29 mouse cellular contexts compared by ENCODE assay signal in genomic region chr1:133871241-133871640, GRCm38 (mm10). TPM values are rescaled to one million over a fixed set of nuclear protein-coding genes. Genes with fewer than 3 reads are reported as not detected.
DNase-seq lines count a peak whose midpoint lies in the region; ATAC-seq and TF ChIP-seq lines count a peak whose summit lies in the region.
"Had no signal": no experiment of that assay in that cellular context is flagged by ENCODE, and none has a peak within 500 bp of the region (broad histone marks: within the 10 kb centered on the region; RNA-seq: fewer than 3 reads in every experiment).

No protein-coding gene starts in this region.

- TF ChIP-seq CTCF in liver, postnatal 0 days (IDR thresholded peaks at IDR 0.05; ENCODE audit: low read depth) = no peak

- no peak overlapping the region for H3K9ac ChIP-seq in liver, postnatal 0 days (replicated peaks)
- H3K9ac ChIP-seq: forebrain, embryonic 15.5 days; heart, embryonic 13.5 days; hindbrain, embryonic 14.5 days; limb, embryonic 12.5 days; liver, embryonic 15.5 days; lung, embryonic 15.5 days; midbrain, embryonic 15.5 days; neural tube, embryonic 15.5 days had no signal

- DNase-seq in urinary bladder, postnatal 14 days (ENCODE audit: low spot score) = peak; percentile 33
- DNase-seq in urinary bladder, postnatal 4 days (ENCODE audit: low spot score in 2 of 2) = no peak
- DNase-seq in cerebellum, adult 18-20 months = peak; percentile 71 to 73
- DNase-seq in cerebellum, postnatal 10 days = peak; percentile 72 to 76
- DNase-seq in liver, postnatal 0 days = no peak
- DNase-seq in forebrain, embryonic 10.5 days (ENCODE audit: extremely low spot score, low spot score) = no peak
- DNase-seq in T-cell, adult 2 months (ENCODE audit: low spot score) = no peak
- DNase-seq: adrenal gland, postnatal 14 days; B cell, adult 2 months; heart, adult 2 months; heart, postnatal 10 days; kidney, adult 11 months; kidney, postnatal 14 days; layer of hippocampus, adult 9-11 months; retina, postnatal 1 day; right cerebral cortex, postnatal 14 days had no signal

- no peak overlapping the region for H3K27ac ChIP-seq in liver, postnatal 0 days (ENCODE audit: low read depth)
- H3K27ac ChIP-seq in forebrain, embryonic 10.5 days = no peak overlapping the region
- H3K27ac ChIP-seq: forebrain, embryonic 15.5 days; heart, adult 2 months; heart, embryonic 13.5 days; hindbrain, embryonic 14.5 days; limb, embryonic 12.5 days; liver, embryonic 15.5 days; lung, embryonic 15.5 days; macrophage; midbrain, embryonic 15.5 days; neural tube, embryonic 15.5 days had no signal

- H3K4me3 ChIP-seq in liver, postnatal 0 days (ENCODE audit: low read depth, low read length) = no peak overlapping the region
- no peak overlapping the region for H3K4me3 ChIP-seq in forebrain, embryonic 10.5 days
- H3K4me3 ChIP-seq: forebrain, embryonic 15.5 days; heart, adult 2 months; heart, embryonic 13.5 days; limb, embryonic 12.5 days; liver, embryonic 15.5 days; lung, embryonic 15.5 days; midbrain, embryonic 15.5 days; neural tube, embryonic 15.5 days had no signal

- H3K27me3 ChIP-seq in liver, postnatal 0 days (ENCODE audit: insufficient read depth, low read length) = no peaks in the 10 kb centered on the region
- H3K27me3 ChIP-seq in forebrain, embryonic 10.5 days (ENCODE audit: poor library complexity, severe bottlenecking) = no peaks in the 10 kb centered on the region
- H3K27me3 ChIP-seq: CH12.LX; forebrain, embryonic 15.5 days; heart, embryonic 13.5 days; limb, embryonic 12.5 days; liver, embryonic 15.5 days; lung, embryonic 15.5 days; midbrain, embryonic 15.5 days; neural tube, embryonic 15.5 days had no signal

- H3K4me1 ChIP-seq in liver, postnatal 0 days (ENCODE audit: insufficient read depth) = no peaks in the 10 kb centered on the region
- H3K4me1 ChIP-seq in forebrain, embryonic 10.5 days = peaks cover 7% of the 10 kb centered on the region; the same call in 1 of the 2 replicates
- H3K4me1 ChIP-seq: forebrain, embryonic 15.5 days; limb, embryonic 12.5 days; liver, embryonic 15.5 days; lung, embryonic 15.5 days; midbrain, embryonic 15.5 days had no signal

- no peak overlapping the region for H3K4me2 ChIP-seq in liver, postnatal 0 days (ENCODE audit: low read depth, low read length)
- H3K4me2 ChIP-seq: forebrain, embryonic 15.5 days; heart, embryonic 13.5 days; hindbrain, embryonic 14.5 days; limb, embryonic 12.5 days; liver, embryonic 15.5 days; lung, embryonic 15.5 days; midbrain, embryonic 15.5 days; neural tube, embryonic 15.5 days had no signal

- H3K36me3 ChIP-seq in liver, postnatal 0 days (replicated peaks; ENCODE audit: insufficient read depth, low read length) = no peaks in the 10 kb centered on the region
- no peaks in the 10 kb centered on the region for H3K36me3 ChIP-seq in forebrain, embryonic 10.5 days (replicated peaks)
- H3K36me3 ChIP-seq: forebrain, embryonic 15.5 days; heart, embryonic 13.5 days; limb, embryonic 12.5 days; liver, embryonic 15.5 days; lung, embryonic 15.5 days; midbrain, embryonic 15.5 days; neural tube, embryonic 15.5 days had no signal

- 77% methylated on average over 10 of the region's 10 CpGs for WGBS in liver, postnatal 0 days (ENCODE audit: insufficient replicate concordance)
- WGBS in forebrain, embryonic 10.5 days = 90% methylated on average over 10 of the region's 10 CpGs

- ATAC-seq in liver, postnatal 0 days = no peak
- ATAC-seq: forebrain, embryonic 15.5 days; inflammation-experienced regulatory T-cells, adult 6 months; midbrain, embryonic 15.5 days had no signal

- no peaks in the 10 kb centered on the region for H3K9me3 ChIP-seq in liver, postnatal 0 days (ENCODE audit: low read length)
- H3K9me3 ChIP-seq in forebrain, embryonic 10.5 days = no peaks in the 10 kb centered on the region
- H3K9me3 ChIP-seq: forebrain, embryonic 15.5 days; heart, embryonic 13.5 days; limb, embryonic 12.5 days; liver, embryonic 15.5 days; lung, embryonic 15.5 days; midbrain, embryonic 15.5 days; neural tube, embryonic 15.5 days had no signal

- no peak for TF ChIP-seq EP300 in liver, postnatal 0 days (IDR thresholded peaks at IDR 0.05; ENCODE audit: low read depth)

RNA-seq across cellular contexts. Expression of gene Optc, which starts 36.6 kb away (rescaled TPM):
- 0.11 and 0.14 TPM in 2 replicates for polyA plus RNA-seq in liver, postnatal 0 days (2015; fragmentation: Nextera tagmentation; extraction: Ambion mirVana)
- polyA plus RNA-seq in forebrain, embryonic 10.5 days (2016; fragmentation: Nextera tagmentation; extraction: Ambion mirVana) = 1.2 and 2.3 TPM in 2 replicates
- polyA plus RNA-seq: inflammation-experienced regulatory T-cells, adult 6 months; kidney, embryonic 14.5 days; liver, adult 2 months; macrophage had no signal

RNA-seq across cellular contexts. Expression of gene Prelp, which starts 50.0 kb away (rescaled TPM):
- polyA plus RNA-seq in liver, postnatal 0 days (2015; fragmentation: Nextera tagmentation; extraction: Ambion mirVana) = 5.5 and 6.3 TPM in 2 replicates
- polyA plus RNA-seq in forebrain, embryonic 10.5 days (2016; fragmentation: Nextera tagmentation; extraction: Ambion mirVana) = 0.36 and 0.90 TPM in 2 replicates
- polyA plus RNA-seq: inflammation-experienced regulatory T-cells, adult 6 months had no signal

Comparison
In these comparisons a context has a peak if more than half of its experiments do, and no peak if none do; other contexts are left out.
1. DNase-seq: peak in urinary bladder, postnatal 14 days (single experiment), cerebellum, adult 18-20 months (2 of 2) and cerebellum, postnatal 10 days (2 of 2); none in urinary bladder, postnatal 4 days (0 of 2), liver, postnatal 0 days (single experiment), forebrain, embryonic 10.5 days (single experiment) and T-cell, adult 2 months (single experiment).